Mouse (Mus musculus) E14TG2a.4 (cell line): ENCODE data around the gene Dnase1l3.

Experiments
- CTCF ChIP-seq: conservative IDR thresholded peaks from 2 replicates; pipeline ENCODE4 v1.5.1; 2014; ENCODE audit warnings: low read length
- NANOG ChIP-seq: IDR thresholded peaks from 2 replicates; pipeline ENCODE4 v1.6.1; 2014; ENCODE audit warnings: borderline replicate concordance, low read length, mixed read lengths
- POU5F1 ChIP-seq: IDR thresholded peaks from 2 replicates; pipeline ENCODE4 v1.6.1; 2014; ENCODE audit warnings: low read length, borderline replicate concordance

- no peak for TF ChIP-seq CTCF
- TF ChIP-seq NANOG: no peak
- no peak for TF ChIP-seq POU5F1
Observed at GRCm38 (mm10) chr14:8035951-8036350, 41.6 kb upstream of the Dnase1l3 start.
